Comparison of ENCODE assay signal across 23 mouse cellular contexts in genomic region chr9:44697866-44698265, GRCm38 (mm10). TPM values are rescaled to one million over a fixed set of nuclear protein-coding genes. Genes with fewer than 3 reads are reported as not detected.
"Had no signal": no experiment of that assay in that cellular context is flagged by ENCODE, and none has a peak within 500 bp of the region (broad histone marks: within the 10 kb centered on the region; RNA-seq: fewer than 3 reads in every experiment).

No protein-coding gene starts in this region.

- H3K27ac ChIP-seq: left cerebral cortex, adult 2 months; limb, embryonic 15.5 days; liver, embryonic 12.5 days; midbrain, embryonic 10.5 days; neural tube, embryonic 15.5 days had no signal

- ATAC-seq: liver, embryonic 12.5 days had no signal

- H3K4me1 ChIP-seq: limb, embryonic 15.5 days; liver, embryonic 12.5 days; midbrain, embryonic 10.5 days; neural tube, embryonic 15.5 days had no signal

- H3K4me3 ChIP-seq: left cerebral cortex, adult 2 months; limb, embryonic 15.5 days; liver, embryonic 12.5 days; midbrain, embryonic 10.5 days; myocyte; neural tube, embryonic 15.5 days had no signal

- H3K9me3 ChIP-seq: limb, embryonic 15.5 days; liver, embryonic 12.5 days; midbrain, embryonic 10.5 days; neural tube, embryonic 15.5 days had no signal

- H3K27me3 ChIP-seq: limb, embryonic 15.5 days; liver, embryonic 12.5 days; neural tube, embryonic 15.5 days had no signal

- DNase-seq: kidney, postnatal 10 days; lung, embryonic 14.5 days; lung, postnatal 10 days; lung, postnatal 4 days; midbrain, embryonic 14.5 days; spleen, adult 18-20 months; thymus, adult 18-20 months; thymus, postnatal 25 days had no signal

RNA-seq across cellular contexts. Expression of gene Treh, which starts 24.8 kb away (rescaled TPM):
- total RNA-seq: layer of hippocampus, adult 8-10 months; layer of hippocampus, postnatal 25 days; left cerebral cortex, postnatal 14 days; megakaryocyte, adult 5-6 weeks had no signal
- polyA plus RNA-seq: limb, embryonic 11.5 days; limb, embryonic 15.5 days; liver, embryonic 12.5 days; liver, embryonic 16.5 days; lung, embryonic 14.5 days; midbrain, embryonic 10.5 days; midbrain, embryonic 14.5 days; neural tube, embryonic 11.5 days; neural tube, embryonic 15.5 days; stomach, embryonic 14.5 days; urinary bladder, adult 2 months had no signal
